Mouse (Mus musculus): ENCODE measurements around the gene Pcp4l1. TPM values are rescaled to one million over a fixed set of nuclear protein-coding genes. Genes with fewer than 3 reads are reported as not detected.

Gene Pcp4l1
- 0.66 and 1.8 TPM in 2 replicates for polyA plus RNA-seq (2012; ENCODE audit: low replicate concordance)

GRCm38 (mm10) chr1:171195887-171196397, at the start of gene Pcp4l1:
Gene Pcp4l1 (minus strand): TSS chr1:171196268.

GRCm38 (mm10) chr1:171234126-171234525, 38.1 kb upstream of the Pcp4l1 start, which contains the start of gene Fcer1g:
Gene Fcer1g (minus strand): TSS chr1:171234365.

GRCm38 (mm10) chr1:171224857-171225256, 28.8 kb upstream of the Pcp4l1 start, which contains the start of gene Apoa2:
Gene Apoa2 (plus strand): TSS chr1:171225054.

GRCm38 (mm10) chr1:171222238-171223155, 26.4 kb upstream of the Pcp4l1 start, which contains the start of gene Tomm40l:
Gene Tomm40l (minus strand): TSS chr1:171222514.

GRCm38 (mm10) chr1:171213801-171214496, 17.9 kb upstream of the Pcp4l1 start, which contains the start of gene Nr1i3:
Gene Nr1i3 (plus strand): TSS chr1:171213970.

GRCm38 (mm10) chr1:171149974-171150760, 45.9 kb downstream of the Pcp4l1 start, which contains the start of the genes Sdhc and Mpz:
Gene Sdhc (minus strand): TSS chr1:171150603.
Gene Mpz (plus strand): TSS chr1:171150711.

Other genes with a start within 250 kb of the Pcp4l1 start
- 14.9 and 45.1 TPM in 2 replicates for gene Fcgr2b, start 219.7 kb downstream of the Pcp4l1 start, polyA plus RNA-seq (2012; ENCODE audit: low replicate concordance)
- gene Fcgr4, start 177.3 kb downstream of the Pcp4l1 start, polyA plus RNA-seq (2012; ENCODE audit: low replicate concordance) = 3.3 and 3.6 TPM in 2 replicates
- gene Fcgr3, start 131.3 kb downstream of the Pcp4l1 start, polyA plus RNA-seq (2012; ENCODE audit: low replicate concordance) = 7.1 and 11.2 TPM in 2 replicates
- 1.2 and 1.6 TPM in 2 replicates for gene Cfap126, start 82.3 kb downstream of the Pcp4l1 start, polyA plus RNA-seq (2012; ENCODE audit: low replicate concordance)
- gene Sdhc, start 45.7 kb downstream of the Pcp4l1 start, polyA plus RNA-seq (2012; ENCODE audit: low replicate concordance) = 5.3 and 72.1 TPM in 2 replicates
- not detected in 2 replicates for gene Mpz, start 45.6 kb downstream of the Pcp4l1 start, polyA plus RNA-seq (2012; ENCODE audit: low replicate concordance)
- gene Nr1i3, start 17.7 kb upstream of the Pcp4l1 start, polyA plus RNA-seq (2012; ENCODE audit: low replicate concordance) = not detected in 2 replicates
- 18.3 and 19.3 TPM in 2 replicates for gene Tomm40l, start 26.2 kb upstream of the Pcp4l1 start, polyA plus RNA-seq (2012; ENCODE audit: low replicate concordance)
- gene Apoa2, start 28.8 kb upstream of the Pcp4l1 start, polyA plus RNA-seq (2012; ENCODE audit: low replicate concordance) = not detected in 2 replicates
- 33.6 and 46.3 TPM in 2 replicates for gene Fcer1g, start 38.1 kb upstream of the Pcp4l1 start, polyA plus RNA-seq (2012; ENCODE audit: low replicate concordance)
- 0.04 and 0.17 TPM in 2 replicates for gene Adamts4, start 54.2 kb upstream of the Pcp4l1 start, polyA plus RNA-seq (2012; ENCODE audit: low replicate concordance)
- gene Ndufs2, start 55.1 kb upstream of the Pcp4l1 start, polyA plus RNA-seq (2012; ENCODE audit: low replicate concordance) = 29.8 and 80.2 TPM in 2 replicates
- gene B4galt3, start 74.1 kb upstream of the Pcp4l1 start, polyA plus RNA-seq (2012; ENCODE audit: low replicate concordance) = 63.2 and 69.5 TPM in 2 replicates
- 29.7 and 70.3 TPM in 2 replicates for gene Ppox, start 84.9 kb upstream of the Pcp4l1 start, polyA plus RNA-seq (2012; ENCODE audit: low replicate concordance)
- 77.2 and 163 TPM in 2 replicates for gene Usp21, start 91.7 kb upstream of the Pcp4l1 start, polyA plus RNA-seq (2012; ENCODE audit: low replicate concordance)
- 17.7 and 40.2 TPM in 2 replicates for gene Ufc1, start 98.8 kb upstream of the Pcp4l1 start, polyA plus RNA-seq (2012; ENCODE audit: low replicate concordance)
- 11.6 and 25.3 TPM in 2 replicates for gene Dedd, start 132.9 kb upstream of the Pcp4l1 start, polyA plus RNA-seq (2012; ENCODE audit: low replicate concordance)
- 9.5 and 14.3 TPM in 2 replicates for gene Nit1, start 149.4 kb upstream of the Pcp4l1 start, polyA plus RNA-seq (2012; ENCODE audit: low replicate concordance)
- gene Pfdn2, start 149.4 kb upstream of the Pcp4l1 start, polyA plus RNA-seq (2012; ENCODE audit: low replicate concordance) = 6.8 and 10.4 TPM in 2 replicates
- 0.44 and 0.99 TPM in 2 replicates for gene Klhdc9, start 164.5 kb upstream of the Pcp4l1 start, polyA plus RNA-seq (2012; ENCODE audit: low replicate concordance)
- 2.4 and 3.8 TPM in 2 replicates for gene Nectin4, start 173.8 kb upstream of the Pcp4l1 start, polyA plus RNA-seq (2012; ENCODE audit: low replicate concordance)
- 174 and 196 TPM in 2 replicates for gene Arhgap30, start 192.7 kb upstream of the Pcp4l1 start, polyA plus RNA-seq (2012; ENCODE audit: low replicate concordance)
- gene Usf1, start 215.0 kb upstream of the Pcp4l1 start, polyA plus RNA-seq (2012; ENCODE audit: low replicate concordance) = 54.0 and 85.7 TPM in 2 replicates
- 1.4 TPM in 1 of 2 replicates, not detected in the other for gene Tstd1, start 222.6 kb upstream of the Pcp4l1 start, polyA plus RNA-seq (2012; ENCODE audit: low replicate concordance)
- gene F11r, start 241.3 kb upstream of the Pcp4l1 start, polyA plus RNA-seq (2012; ENCODE audit: low replicate concordance) = 0.16 and 1.7 TPM in 2 replicates